Mouse (Mus musculus) liver, adult 2 months (tissue): ENCODE results near the gene Ccn6. TPM values are rescaled to one million over a fixed set of nuclear protein-coding genes. Genes with fewer than 3 reads are reported as not detected.

Source experiments
- DNase-seq: peaks from one replicate; pipeline ENCODE4 v3.0.0-alpha.2; 2011; ENCODE audit warnings: low read depth, low spot score; ENCODE audit errors: extremely low read depth
- H3K27ac ChIP-seq: fragments of 200-500 bp; replicated peaks from 2 replicates; pipeline ENCODE4 v1.5.1; 2012; ENCODE audit warnings: low read depth, mild to moderate bottlenecking, control low read depth, inconsistent platforms, low read length; ENCODE audit not compliant: insufficient read depth
- H3K27me3 ChIP-seq: fragments of 200-500 bp; 2 replicates; pipeline ENCODE4 v1.6.1; 2012; ENCODE audit warnings: mild to moderate bottlenecking, moderate library complexity, low read length, inconsistent platforms; ENCODE audit not compliant: control insufficient read depth, insufficient read depth
- H3K36me3 ChIP-seq: fragments of 200-500 bp; 2 replicates; pipeline ENCODE4 v1.6.1; 2012; ENCODE audit warnings: low read length, inconsistent platforms; ENCODE audit not compliant: control insufficient read depth, insufficient read depth
- H3K4me1 ChIP-seq: fragments of 200-500 bp; 2 replicates; pipeline ENCODE4 v1.6.1; 2011; ENCODE audit warnings: low read length; ENCODE audit not compliant: control insufficient read depth, insufficient read depth
- H3K4me3 ChIP-seq: fragments of 200-500 bp; 2 replicates; pipeline ENCODE4 v1.5.1; 2011; ENCODE audit warnings: low read depth, mild to moderate bottlenecking, control low read depth, low read length, moderate library complexity; ENCODE audit not compliant: insufficient read depth
- H3K79me2 ChIP-seq: fragments of 200-500 bp; 2 replicates; pipeline ENCODE4 v1.6.1; 2012; ENCODE audit warnings: inconsistent platforms, mild to moderate bottlenecking, low read length, moderate library complexity; ENCODE audit not compliant: control insufficient read depth, insufficient read depth
- H3K9ac ChIP-seq: fragments of 200-500 bp; 2 replicates; pipeline ENCODE4 v1.6.1; 2012; ENCODE audit warnings: low read depth, mild to moderate bottlenecking, control low read depth, inconsistent platforms, low read length
- CTCF ChIP-seq: fragments of 200-500 bp; IDR thresholded peaks from 2 replicates; pipeline ENCODE4 v1.5.1; 2011; ENCODE audit warnings: low read depth, low read length, control low read depth
- POLR2A ChIP-seq: fragments of 200-500 bp; IDR thresholded peaks from 2 replicates; pipeline ENCODE4 v1.6.1; 2011; ENCODE audit warnings: low read length, control low read depth; ENCODE audit not compliant: insufficient read depth; ENCODE audit errors: extremely low read depth
- WGBS: fragments of 180-500 bp; shearing (Covaris S2); methylation state at CpG from one replicate; pipeline ENCODE4 v1.1.7; 2018; 5-methylcytosine and 5-hydroxymethylcytosine counted together
- polyA plus RNA-seq: library from polyadenylated mRNA; depleted of rRNA; stranded (reverse); fragments of >200 nt; gene quantifications from 2 replicates; pipeline ENCODE4 v1.2.3, GENCODE M21; 2012
- total RNA-seq: library from RNA; depleted of rRNA; stranded (reverse); fragments of >200 nt; gene quantifications from 2 replicates; pipeline ENCODE4 v1.2.3, GENCODE M21; 2014

The Ccn6 gene
- total and polyA plus RNA-seq, 2 experiments = 0.09 to 0.42 TPM

DNA sequence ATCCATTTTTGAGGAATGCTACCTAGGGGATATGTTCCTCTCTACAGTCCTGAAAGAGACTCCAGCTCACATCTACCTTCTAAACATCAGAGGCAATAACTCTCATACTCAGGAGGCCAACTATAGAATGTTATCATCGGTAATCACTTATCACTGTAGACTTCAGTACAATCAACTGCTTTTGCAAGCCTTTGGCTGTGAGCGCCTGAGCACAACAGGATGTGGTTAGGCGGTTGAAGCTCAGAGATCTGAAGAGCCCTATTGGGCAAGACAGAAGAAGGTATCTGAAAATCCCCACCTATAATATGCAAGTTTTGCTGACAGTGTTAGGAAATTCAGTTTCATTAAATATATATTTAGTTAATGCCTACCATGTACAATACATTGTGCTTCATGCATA is 29.1 kb upstream of the Ccn6 start:
- no peaks in the 10 kb centered on the region for H3K36me3 ChIP-seq
- no peaks in the 10 kb centered on the region for H3K79me2 ChIP-seq
- no peak overlapping the region for H3K27ac ChIP-seq
- WGBS = 87% methylated on average over 3 of the region's 3 CpGs
- no peak for TF ChIP-seq CTCF
- H3K4me1 ChIP-seq = no peaks in the 10 kb centered on the region
- no peak for DNase-seq
- H3K9ac ChIP-seq = no peak overlapping the region
- H3K4me3 ChIP-seq = no peak overlapping the region
- no peaks in the 10 kb centered on the region for H3K27me3 ChIP-seq

DNA sequence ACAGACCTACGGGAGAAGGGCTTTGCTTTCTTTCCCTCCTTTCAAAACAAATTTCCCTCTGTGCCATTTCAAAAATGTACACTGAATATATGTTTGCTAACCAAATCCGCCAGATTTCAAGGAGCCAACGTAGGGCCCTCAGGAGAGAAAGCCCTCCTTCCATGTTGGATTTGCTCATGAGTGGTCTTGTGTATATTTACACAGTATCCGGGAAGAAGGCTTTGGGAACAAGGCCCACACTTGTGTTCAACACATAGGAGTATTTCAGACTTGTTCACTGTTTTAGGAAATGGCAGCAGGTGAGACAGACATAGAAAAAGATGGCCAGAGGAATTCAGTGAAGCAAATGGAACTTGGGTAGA is 21.9 kb upstream of the Ccn6 start:
- H3K27me3 ChIP-seq = no peaks in the 10 kb centered on the region
- no peak overlapping the region for H3K4me3 ChIP-seq
- no peak for DNase-seq
- H3K9ac ChIP-seq = no peak overlapping the region
- no peaks in the 10 kb centered on the region for H3K79me2 ChIP-seq
- no peaks in the 10 kb centered on the region for H3K36me3 ChIP-seq
- H3K4me1 ChIP-seq = no peaks in the 10 kb centered on the region
- WGBS = 69% methylated on average over 4 of the region's 4 CpGs
- H3K27ac ChIP-seq = no peak overlapping the region
- TF ChIP-seq POLR2A (no peak), CTCF (no peak)

GRCm38 (mm10) chr10:39184864-39185544 is 21.4 kb upstream of the Ccn6 start:
- no peak overlapping the region for H3K27ac ChIP-seq
- H3K4me1 ChIP-seq = no peaks in the 10 kb centered on the region
- no peak for DNase-seq
- 45% methylated on average over 8 of the region's 8 CpGs for WGBS
- no peaks in the 10 kb centered on the region for H3K79me2 ChIP-seq
- H3K4me3 ChIP-seq = no peak overlapping the region
- TF ChIP-seq POLR2A (no peak), CTCF (no peak)
- H3K36me3 ChIP-seq = no peaks in the 10 kb centered on the region
- H3K27me3 ChIP-seq = no peaks in the 10 kb centered on the region
- no peak overlapping the region for H3K9ac ChIP-seq

GRCm38 (mm10) chr10:39176981-39177380 is 13.4 kb upstream of the Ccn6 start:
- Histone ChIP-seq H3K27me3 (no peaks in the 10 kb centered on the region), H3K36me3 (no peaks in the 10 kb centered on the region), H3K4me3 (no peak overlapping the region), H3K27ac (no peak overlapping the region), H3K4me1 (peaks cover 14% of the 10 kb centered on the region), H3K9ac (no peak overlapping the region), H3K79me2 (no peaks in the 10 kb centered on the region)
- no peak for DNase-seq
- TF ChIP-seq POLR2A = no peak
- no peak for TF ChIP-seq CTCF
- WGBS = 77% methylated on average over 5 of the region's 5 CpGs

GRCm38 (mm10) chr10:39173077-39173476 is 9.5 kb upstream of the Ccn6 start:
- H3K4me1 ChIP-seq = peaks cover 14% of the 10 kb centered on the region
- H3K9ac ChIP-seq = peak overlapping the region; percentile 40; the same call in 1 of the 2 replicates
- TF ChIP-seq CTCF = no peak
- TF ChIP-seq POLR2A = no peak
- no peaks in the 10 kb centered on the region for H3K27me3 ChIP-seq
- peak overlapping the region; percentile 34 for H3K4me3 ChIP-seq
- peak; percentile 67 for DNase-seq
- H3K36me3 ChIP-seq = no peaks in the 10 kb centered on the region
- WGBS = 17% methylated on average over 13 of the region's 13 CpGs
- no peaks in the 10 kb centered on the region for H3K79me2 ChIP-seq
- peak overlapping the region; percentile 85 for H3K27ac ChIP-seq

DNA sequence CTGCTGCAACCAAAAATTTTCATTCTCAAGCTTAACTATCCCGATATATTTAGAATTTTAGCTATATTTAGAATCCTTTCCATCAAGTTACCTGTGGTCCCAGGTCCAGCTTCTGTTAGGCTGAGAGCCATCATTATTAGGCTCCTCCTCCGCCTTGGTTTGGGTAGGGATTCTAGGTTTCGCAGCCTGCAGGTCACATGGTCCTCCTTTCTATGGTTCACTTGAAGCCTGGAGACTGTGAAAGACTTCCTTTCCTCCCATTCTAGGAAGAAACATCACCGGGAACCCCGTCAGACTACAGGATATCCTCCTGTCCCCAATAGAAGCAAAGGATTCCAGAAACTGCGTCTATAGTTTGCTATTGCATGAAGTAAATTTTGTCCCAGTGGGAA is 8.9 kb upstream of the Ccn6 start:
- no peak overlapping the region for H3K9ac ChIP-seq
- no peaks in the 10 kb centered on the region for H3K36me3 ChIP-seq
- H3K27me3 ChIP-seq = no peaks in the 10 kb centered on the region
- H3K27ac ChIP-seq = no peak overlapping the region; the same call in 1 of the 2 replicates
- TF ChIP-seq CTCF = no peak
- no peak for TF ChIP-seq POLR2A
- no peak for DNase-seq
- 74% methylated on average over 6 of the region's 6 CpGs for WGBS
- H3K4me3 ChIP-seq = no peak overlapping the region
- H3K79me2 ChIP-seq = no peaks in the 10 kb centered on the region
- peaks cover 14% of the 10 kb centered on the region for H3K4me1 ChIP-seq
